Mouse (Mus musculus): ENCODE measurements around the gene Erc2.

Gene Erc2

DNA sequence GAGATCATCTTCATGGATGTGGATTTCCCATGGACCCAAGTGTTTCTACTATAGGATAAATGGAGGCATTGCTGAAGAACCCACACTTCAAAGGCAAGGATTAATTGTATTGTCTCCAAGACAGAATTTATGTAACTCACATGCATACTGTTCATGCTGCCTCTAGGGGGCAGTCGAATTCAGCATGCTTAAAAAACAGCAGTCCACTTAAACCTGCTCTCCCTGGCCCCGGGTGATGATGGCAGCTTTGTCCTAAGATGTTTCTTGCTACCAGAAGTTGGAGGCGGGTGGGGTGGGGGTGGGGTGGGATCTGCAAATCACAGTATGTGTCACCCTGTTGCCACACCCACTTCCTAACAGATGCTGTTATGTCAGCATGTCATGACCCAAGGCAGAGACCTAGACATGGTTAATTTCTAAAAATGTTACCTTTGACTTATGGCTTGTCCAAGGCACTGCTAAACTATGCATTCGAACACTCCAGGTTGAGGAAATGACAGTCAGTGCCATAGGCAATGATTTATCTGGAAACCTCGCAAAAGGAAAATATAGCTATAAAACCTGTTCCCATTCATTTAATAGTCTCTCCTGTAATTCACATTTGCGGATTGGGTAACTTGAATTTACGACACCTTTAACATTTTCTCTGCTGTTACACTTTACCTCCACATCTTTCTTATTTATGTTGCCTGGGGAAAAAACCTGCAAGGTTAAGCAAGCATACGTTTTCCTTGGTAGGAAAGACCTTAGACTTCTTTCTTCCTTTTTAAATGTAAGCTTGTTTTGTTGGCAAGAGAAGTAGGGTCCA is 467.6 kb downstream of the Erc2 start:
- DNase-seq: no peak

DNA sequence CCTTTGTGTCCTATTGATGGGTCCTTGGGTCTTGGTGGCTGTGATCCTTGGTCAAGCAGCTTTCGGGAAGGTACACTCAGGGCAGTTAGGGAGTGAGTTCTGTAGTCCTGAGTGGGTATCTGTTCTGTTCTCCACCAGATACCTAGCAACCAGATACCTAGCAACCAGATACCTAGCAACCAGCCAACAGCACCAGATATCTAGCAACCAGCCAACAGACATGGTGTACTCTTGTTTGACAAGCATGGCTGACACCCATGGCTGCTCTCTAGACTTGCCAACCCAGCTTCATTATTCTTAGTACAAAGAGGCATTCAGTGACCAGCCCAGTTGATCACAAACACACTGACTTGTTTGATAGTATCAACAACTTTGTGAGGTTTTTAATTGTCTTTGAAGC is 469.1 kb downstream of the Erc2 start:
- no peak for DNase-seq

GRCm38 (mm10) chr14:28093214-28093613 is 471.0 kb downstream of the Erc2 start:
- DNase-seq: no peak

- DNase-seq: no peak
Measured at GRCm38 (mm10) chr14:28093913-28094312, 471.7 kb downstream of the Erc2 start.

GRCm38 (mm10) chr14:28099084-28099483 is 476.9 kb downstream of the Erc2 start:
- DNase-seq: no peak

- DNase-seq: no peak
Measured at GRCm38 (mm10) chr14:28113121-28113520, 490.9 kb downstream of the Erc2 start.

DNA sequence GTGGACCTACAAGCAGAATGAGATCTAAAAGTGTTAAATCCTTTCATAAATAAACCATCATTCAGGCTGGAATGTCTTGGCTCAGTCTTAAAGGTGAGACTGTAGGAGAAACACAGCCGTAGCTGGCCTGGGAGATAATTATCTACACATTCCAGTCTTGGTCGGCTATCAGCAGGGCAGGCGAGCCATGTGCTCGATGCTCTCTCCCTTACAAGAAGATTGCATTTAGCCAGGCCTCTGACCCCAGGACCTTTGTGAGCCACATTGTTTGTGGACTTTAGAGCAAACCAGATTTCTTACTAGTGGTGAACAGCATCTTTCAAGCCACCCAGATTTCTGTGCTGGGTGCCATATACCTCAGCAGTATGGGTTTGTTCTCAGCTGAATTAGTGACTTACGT is 498.6 kb downstream of the Erc2 start:
- no peak for DNase-seq

DNA sequence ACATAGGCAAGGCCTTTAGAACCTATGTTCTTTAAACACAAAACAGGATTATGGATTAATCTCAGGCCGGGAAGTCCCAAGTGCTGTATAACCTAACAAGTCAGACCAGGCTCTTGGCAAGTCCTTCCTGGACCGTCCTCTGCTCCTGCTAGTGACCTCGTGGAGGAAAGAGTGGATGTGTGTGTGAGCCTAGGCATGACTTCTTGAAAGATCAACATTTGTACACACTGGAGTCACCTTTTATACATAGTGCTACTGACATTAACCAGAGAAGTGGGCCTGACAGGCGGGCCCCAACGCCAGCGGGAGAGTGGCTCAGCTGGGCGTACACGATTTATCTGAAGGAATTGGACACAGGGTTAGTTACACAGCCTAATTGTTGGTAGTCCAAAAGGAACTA is 504.6 kb downstream of the Erc2 start:
- no peak for DNase-seq

DNA sequence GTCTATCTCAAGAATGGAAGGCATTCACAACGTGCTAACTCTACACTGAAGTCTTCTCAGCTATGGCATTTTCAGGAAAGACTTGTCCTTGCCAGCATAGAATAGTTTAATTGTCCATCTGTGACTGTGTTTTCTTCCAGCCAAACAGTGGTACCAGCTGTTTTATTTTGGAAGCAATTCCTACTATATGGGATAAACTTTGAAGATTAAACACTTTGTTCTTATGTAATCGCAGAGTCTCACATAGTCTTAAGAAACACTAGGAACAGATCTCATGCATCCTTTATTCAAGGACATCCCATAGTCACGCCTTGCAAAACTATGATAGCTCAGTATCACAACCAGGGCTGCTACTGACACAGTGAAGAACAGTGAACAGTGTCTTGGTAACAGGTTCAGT is 506.8 kb downstream of the Erc2 start:
- DNase-seq: no peak

DNA sequence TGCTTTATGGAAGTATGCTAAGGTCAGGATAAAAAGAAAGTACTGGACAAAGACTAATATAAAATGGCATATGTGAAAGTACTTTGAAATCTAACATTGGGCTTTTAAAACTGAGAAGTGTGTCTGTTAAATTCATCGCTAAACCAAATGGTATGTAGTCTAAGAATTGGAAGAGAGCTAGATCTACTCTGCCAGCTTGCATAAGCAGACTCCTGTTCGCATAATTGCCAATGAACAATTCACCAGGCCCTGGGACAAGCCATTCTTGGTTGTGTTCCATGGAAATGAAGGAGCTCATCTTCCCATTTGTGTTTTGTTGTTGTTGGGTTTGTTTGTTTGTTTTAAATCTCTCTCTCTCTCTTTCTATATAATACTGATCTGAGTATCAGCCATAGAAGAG is 521.8 kb downstream of the Erc2 start:
- DNase-seq: peak; percentile 23

DNA sequence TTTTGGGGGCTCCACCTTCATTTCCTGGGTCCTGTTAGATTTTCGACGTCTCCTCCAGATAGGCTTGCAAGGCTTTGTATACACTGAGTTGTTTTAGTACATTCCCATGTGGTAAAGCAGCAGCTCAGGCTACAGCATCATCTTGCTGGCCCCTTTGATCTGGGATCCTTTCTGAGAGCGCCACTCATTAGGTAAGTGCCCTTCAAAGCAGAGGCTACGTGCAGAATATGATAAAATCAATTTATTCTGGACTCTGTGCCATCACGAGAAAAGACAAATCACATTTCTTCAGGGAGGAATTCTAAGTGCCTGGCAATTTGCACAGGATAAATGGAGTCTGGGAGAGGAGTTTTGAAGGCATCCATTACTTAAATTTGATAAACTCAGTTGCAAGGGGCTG is 525.0 kb downstream of the Erc2 start:
- DNase-seq: peak; percentile 27

GRCm38 (mm10) chr14:28150942-28151341 is 528.7 kb downstream of the Erc2 start:
- DNase-seq: peak; percentile 4

DNA sequence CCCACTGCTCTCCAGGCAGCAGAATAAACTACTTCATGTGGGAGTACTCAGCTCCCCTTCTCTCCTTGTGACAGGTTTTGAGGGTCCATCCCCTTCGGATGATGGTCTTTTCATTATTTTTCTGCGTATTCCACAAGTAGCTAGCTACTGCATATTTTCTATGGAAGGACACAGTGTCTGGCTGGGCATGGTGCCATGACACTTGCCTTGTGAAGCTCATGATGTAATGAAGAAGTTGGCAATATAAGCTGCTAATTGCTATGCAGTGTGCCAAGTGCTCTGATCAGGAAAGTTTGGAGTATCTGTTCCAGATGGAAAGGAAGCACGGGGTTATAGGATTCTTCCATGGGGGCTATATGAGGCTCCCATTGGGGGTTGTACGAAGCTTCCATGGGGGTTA is 533.5 kb downstream of the Erc2 start:
- no peak for DNase-seq

DNA sequence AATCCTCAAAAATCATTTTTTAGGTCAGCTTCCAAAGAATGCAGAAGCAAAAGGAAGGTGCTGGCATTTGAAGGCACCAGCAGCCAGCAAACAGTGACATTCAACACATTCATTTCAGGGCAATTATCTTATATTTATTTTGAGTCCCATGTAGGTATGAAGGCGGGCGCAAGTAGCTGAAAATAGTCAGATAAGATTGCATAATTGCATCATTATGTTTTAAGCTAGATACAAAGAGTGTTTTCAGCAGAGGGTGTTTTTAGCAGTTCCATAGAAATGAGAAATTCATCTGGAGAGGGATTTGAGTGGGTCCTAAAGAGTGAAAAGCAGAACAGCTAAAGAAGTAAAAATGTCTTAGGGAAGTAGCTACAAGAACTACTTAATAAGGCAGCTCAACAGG is 538.6 kb downstream of the Erc2 start:
- DNase-seq: no peak

- peak; percentile 53 for DNase-seq
Measured at GRCm38 (mm10) chr14:28164642-28165408, 542.6 kb downstream of the Erc2 start.

DNA sequence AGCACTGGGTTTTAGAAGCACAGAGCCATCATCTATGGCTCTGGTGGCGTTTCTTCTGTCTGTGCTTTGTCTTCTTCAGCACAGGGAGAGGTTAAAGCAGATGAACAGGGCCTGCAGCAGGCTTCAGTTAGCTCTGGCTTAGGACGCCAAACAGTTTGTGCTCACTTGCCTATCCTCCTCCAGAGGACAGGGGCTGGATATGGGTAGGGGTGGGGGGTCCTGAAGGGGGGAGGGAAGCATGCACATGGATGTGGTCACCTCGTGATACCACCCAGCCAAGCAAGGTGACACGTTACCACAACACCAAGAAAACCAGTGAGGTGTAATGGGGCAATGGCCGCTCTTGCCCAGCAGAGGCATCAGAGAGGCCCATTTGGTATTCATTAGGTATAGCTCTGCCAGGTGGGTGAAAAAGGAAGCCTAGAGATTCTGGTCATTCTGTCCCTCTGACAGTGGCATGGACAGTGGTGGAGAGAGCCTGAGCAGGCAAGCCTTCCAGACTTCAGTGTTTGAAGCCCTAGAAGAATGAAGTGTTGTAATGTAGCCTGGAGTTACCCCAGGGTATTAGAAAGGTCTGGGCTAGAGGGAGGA is 543.5 kb downstream of the Erc2 start:
- DNase-seq: peak; percentile 25

DNA sequence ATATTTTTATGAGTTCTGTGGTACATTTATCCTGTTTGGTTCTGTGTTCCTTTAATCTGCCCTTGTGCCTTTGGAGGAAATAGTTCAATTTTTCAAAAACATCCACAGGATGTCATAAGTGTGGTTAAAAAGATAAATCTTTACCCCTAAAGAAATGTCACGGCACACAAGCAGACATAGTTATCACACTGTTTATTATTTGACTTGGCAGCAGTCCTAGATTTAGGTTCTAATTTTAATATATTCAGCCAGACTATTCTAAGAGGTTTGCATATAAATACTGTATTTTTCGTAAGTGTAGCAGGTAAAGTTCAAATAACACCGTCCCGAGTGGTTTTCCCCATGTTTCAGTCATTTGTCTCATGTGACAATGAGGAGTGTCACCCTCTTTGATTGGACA is 548.5 kb downstream of the Erc2 start:
- DNase-seq: no peak

- peak; percentile 43 for DNase-seq
Measured at GRCm38 (mm10) chr14:28171364-28171763, 549.1 kb downstream of the Erc2 start.

DNA sequence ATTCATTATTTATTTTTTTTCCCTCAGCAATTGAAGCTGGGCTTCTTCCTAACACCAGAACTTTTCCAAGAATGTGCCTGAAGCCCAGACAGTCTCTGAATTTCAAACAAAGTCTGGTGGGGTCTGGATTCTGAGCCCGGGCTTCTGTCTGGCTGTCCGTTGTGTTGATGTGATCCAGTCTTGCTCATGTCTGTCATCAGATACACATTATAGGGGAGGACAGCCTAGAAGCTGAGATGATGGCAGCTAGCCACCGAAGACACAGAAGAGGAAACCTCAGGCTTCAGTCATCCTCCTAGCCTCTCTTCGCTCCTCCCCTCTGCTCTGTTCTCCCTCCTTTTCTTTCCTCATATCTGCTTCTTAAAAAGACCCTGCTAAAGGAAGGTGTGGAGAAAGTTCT is 551.5 kb downstream of the Erc2 start:
- peak; percentile 64 for DNase-seq

GRCm38 (mm10) chr14:28181070-28181825 is 559.0 kb downstream of the Erc2 start:
- peak; percentile 90 for DNase-seq

DNA sequence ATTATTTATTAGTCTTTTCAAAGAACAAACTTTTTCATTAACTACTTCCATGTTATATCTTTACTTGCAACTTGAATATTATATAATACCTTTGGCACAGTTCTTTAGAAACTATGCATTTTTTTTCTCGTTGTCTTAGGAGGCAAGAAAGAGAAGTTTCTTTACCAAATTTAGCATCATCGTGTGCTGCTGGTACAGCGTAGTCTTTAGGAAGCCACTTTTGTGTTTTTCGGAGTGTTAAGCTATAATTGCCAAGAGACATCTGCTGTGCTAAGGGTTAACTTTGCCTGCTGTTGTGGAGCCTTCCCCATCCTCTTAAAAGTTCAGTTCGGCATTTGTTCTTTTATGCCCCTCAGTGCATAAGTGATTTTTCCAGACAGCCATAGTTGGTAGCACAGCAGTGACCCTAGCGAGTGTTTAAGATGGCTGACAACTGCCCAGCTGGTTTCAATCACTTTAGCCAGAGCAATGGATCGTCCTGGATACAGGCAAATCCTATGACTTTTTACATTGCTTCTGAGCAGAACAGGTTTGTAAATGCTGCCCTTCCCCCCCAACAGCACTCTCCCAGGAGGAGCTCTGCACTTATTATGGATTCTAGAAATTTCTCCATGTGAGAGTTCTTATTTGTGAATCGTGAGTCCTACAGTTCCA is 570.6 kb downstream of the Erc2 start:
- DNase-seq: peak; percentile 60

GRCm38 (mm10) chr14:28203874-28204273 is 581.6 kb downstream of the Erc2 start:
- no peak for DNase-seq

- DNase-seq: no peak
Measured at GRCm38 (mm10) chr14:28206303-28206702, 584.1 kb downstream of the Erc2 start.

Measured in heart, adult 11 months (tissue).